Mouse (Mus musculus) thymus, postnatal 0 days (tissue): ENCODE data around the gene Zfp131. TPM values are rescaled to one million over a fixed set of nuclear protein-coding genes. Genes with fewer than 3 reads are reported as not detected.

Experiments
- DNase-seq: peaks from one replicate; pipeline ENCODE4 v3.0.0-alpha.2; 2015; ENCODE audit warnings: low spot score
- polyA plus RNA-seq: library from polyadenylated mRNA; unstranded; fragments of >200 nt; fragmentation: Nextera tagmentation; extraction: Ambion mirVana; gene quantifications from 2 replicates; pipeline ENCODE4 v1.2.1, GENCODE M21; 2015

The Zfp131 gene
- polyA plus RNA-seq, 1 experiment from 2014 or later, result 51.2 TPM

DNA sequence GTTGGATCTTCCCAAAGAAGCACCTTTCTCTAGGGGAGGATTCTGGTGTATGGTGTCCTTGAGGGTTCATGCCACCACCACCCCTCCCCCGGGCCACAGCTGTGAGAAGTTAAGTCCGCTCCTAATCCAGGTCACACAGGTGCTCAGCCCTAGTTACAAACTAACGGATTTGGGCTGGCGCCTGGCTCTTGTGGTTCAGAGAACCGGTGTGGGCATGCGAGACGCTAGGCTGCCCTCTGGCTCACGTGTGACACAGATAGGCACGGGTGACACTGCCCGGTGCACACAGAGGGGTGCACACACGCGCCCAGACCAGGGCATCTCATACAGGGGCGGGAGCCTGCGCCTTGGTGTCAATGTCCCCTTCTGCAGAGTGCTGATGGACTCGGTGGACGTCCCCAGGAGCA lies 35.5 kb downstream of the Zfp131 start:
- peak; percentile 87 for DNase-seq

DNA sequence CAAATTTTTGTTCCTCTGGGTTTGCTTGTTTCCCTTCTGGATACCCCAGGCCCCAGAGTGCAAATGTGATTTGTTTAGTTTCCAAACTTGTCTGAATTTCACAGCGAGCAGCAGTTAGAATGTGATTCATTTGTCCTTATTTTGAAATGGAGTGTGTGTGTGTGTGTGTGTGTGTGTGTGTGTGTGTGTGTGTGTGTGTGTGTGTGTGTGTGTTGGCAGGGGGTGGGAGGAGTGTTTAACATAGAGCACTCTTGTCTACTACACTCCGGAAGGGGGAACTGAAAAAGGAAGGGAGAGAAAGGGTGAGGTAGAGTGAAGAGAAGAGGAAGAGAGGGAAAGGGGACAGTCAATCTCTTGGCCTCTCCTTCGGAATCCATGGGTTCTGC lies 36.1 kb downstream of the Zfp131 start:
- no peak for DNase-seq

GRCm38 (mm10) chr13:119753859-119754634 lies 36.6 kb downstream of the Zfp131 start:
- DNase-seq, result peak; percentile 63

GRCm38 (mm10) chr13:119746930-119747329 lies 43.8 kb downstream of the Zfp131 start:
- DNase-seq, result no peak

DNA sequence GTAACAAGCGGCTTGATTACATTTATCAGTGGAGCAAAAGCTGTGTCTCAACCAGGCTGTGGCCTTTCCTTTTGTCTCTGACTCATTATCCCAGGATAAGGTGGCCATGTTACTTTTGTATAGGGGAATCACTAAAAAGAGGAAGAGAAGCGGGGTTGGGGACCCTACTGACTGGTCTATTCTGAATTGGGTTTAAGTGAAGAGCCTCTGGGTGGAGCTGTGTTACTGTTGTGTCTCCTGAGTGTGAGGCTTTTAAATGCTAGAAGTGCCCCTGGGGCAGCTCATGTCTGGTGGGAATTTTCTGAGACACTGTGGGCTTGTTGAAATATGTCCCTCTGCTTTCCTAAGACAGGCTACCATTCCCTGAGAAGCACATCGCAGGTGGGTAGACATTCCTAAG lies 47.2 kb downstream of the Zfp131 start:
- DNase-seq, result peak; percentile 29

- no peak for DNase-seq
Observed at GRCm38 (mm10) chr13:119742711-119743415, 47.8 kb downstream of the Zfp131 start.

DNA sequence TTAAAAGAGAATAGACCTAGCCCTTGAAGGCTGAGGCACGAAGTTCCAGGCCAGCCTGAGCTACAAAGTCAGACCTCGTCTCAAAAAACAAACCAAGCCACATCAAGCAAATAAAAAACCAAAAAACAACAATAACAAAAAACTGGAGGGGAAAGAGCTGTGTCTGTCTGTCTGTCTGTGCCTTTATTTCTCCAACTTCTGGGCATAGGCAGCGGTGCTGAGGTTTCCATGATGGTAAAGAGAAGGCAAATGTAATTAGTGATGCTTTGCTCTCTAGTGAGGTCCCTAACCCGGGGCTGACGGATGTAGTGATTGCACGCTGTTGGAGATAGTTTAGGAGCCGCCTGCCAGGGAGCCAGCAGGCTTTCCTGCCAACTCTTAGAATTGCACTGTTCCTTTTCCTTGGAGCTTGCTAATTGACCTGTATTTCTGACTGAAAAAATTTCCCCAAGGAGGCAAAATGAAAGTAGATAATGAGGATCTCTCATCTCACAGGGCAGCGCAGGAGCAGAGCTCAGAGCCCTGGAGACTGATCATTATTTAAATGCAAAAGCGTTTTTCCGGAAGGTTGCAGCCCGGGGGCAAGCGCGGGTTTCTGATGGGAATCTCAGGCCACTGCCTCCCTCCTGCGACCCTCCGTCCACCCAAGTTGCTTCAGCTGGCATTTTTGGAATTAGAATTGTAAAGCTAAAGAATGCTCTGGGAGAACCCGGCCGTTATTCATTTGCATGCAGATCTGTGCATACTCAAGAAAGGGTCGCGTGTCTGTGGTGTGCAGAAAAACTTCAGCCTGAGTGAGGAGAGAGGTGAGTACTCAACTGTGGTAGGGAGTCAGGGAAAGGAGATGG lies 49.1 kb downstream of the Zfp131 start:
- no peak for DNase-seq

DNA sequence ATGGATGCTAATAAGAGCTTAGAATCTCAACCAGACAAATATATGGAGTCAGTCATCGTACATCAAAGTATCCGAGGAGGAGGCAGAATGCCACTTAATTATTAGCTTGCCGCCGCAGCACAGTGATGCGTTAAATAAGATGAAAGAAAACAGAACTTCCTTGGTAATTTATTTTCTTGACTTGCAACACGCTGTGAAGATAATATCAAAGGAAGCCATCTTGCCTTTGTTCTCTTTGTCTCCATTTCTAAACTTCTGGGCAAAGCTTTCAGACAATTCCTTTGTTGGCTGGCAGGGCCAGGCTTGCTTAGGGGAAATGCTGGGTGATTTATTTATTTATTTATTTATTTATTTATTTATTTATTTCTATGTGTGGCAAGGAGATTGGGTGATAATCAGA lies 59.2 kb downstream of the Zfp131 start:
- DNase-seq, result no peak

DNA sequence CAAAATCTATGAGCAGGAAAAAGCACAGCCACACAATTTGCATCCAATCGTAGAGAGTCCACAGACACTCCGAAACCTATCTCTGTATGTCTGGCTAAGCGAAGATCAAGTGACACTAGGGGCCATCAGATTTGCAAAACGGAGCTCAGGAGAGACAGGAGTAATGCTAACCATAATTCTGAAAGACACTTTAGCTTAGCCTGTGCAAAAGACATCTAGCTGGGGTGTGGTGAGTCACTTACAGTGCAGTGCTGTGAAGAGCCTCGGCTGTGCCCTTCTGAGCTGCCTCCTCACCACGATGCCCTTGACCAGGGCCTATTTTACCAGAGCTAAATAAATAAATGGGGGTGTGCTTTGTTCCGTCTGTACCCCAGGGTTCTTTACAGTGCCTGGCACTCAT lies 61.3 kb downstream of the Zfp131 start:
- DNase-seq, result no peak

DNA sequence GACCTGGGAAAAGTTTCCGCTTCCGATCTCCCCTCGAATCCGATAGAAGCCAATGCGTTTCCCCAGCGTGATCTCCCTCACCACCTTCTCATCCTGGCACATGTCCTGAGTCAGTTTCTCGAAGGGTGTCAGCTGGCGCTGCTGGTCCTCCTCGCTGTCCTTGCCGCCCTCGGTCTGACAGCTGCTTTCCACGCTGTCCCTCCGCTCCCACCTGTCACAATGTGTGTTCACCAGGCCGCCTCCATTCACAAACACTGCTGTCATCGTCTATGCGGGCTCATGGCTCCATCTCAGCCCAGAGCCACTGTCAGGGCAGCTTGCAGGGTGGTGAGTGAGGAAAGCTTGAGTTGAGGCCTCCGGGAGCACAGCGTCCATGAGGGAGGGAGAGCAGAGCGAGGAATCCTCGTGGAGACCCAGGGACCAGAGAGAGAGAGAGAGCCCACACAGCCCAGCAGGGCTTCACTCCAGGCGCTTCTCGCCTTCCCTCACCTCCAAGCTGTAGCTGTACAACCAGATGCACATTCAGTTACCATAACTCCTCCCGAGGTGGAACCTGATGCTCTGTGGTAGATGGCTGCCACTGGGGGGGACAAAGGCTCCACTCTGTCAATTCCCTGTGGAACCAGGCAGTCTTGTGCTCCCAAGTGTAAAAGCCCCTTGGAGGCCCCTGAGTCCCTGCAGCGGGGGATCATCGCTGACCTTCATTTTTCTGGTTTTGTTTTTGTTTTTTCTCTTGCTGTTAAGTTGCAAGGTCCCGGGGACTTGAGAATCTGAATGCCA lies 62.9 kb downstream of the Zfp131 start:
- DNase-seq, result no peak

DNA sequence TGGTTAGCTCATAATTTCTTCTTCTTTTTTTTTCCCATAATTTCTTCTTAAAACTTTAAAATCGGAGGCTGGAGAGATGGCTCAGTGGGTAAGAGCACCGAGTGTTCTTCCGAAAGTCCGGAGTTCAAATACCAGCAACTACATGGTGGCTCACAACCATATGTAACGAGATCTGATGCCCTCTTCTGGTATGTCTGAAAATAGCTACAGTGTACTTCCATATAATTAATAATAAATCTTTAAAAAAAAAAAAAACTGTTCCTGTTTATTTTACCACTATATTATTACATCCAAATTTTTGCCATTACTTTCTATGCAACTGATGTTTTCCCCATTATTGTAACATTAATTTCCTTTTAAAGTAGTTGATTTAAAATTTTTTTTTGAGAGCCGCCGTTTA lies 66.1 kb downstream of the Zfp131 start:
- no peak for DNase-seq

GRCm38 (mm10) chr13:119723368-119723767 lies 67.3 kb downstream of the Zfp131 start:
- no peak for DNase-seq

DNA sequence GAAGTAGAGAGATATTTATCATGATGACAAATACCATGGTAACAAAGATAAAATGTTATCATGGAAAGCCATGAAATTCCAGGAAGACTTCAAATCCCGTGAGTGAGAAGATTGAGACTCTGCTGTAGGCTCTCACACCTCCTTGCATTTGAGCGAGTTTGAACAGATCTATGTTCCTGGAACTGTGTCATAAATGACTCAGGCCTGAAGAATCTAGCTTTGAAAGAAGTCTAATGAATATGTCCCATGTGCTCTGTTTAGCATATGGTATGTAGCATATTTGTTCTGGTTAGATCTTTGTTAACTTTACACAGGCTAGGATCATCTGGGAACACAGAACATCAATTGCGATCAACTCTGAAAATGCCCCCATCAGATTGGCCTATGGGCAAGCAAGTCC lies 68.2 kb downstream of the Zfp131 start:
- DNase-seq, result no peak

- no peak for DNase-seq
Observed at GRCm38 (mm10) chr13:119716105-119716504, 74.6 kb downstream of the Zfp131 start.

Other genes starting within 250 kb of the Zfp131 start
- gene Ccl28, start 167.1 kb downstream of the Zfp131 start, polyA plus RNA-seq, result 0.04 and 0.08 TPM in 2 replicates
- 67.1 and 74.2 TPM in 2 replicates for gene Hmgcs1, start 100.5 kb downstream of the Zfp131 start, polyA plus RNA-seq
- gene Nim1k, start 35.0 kb downstream of the Zfp131 start, polyA plus RNA-seq, result 9.9 and 10.6 TPM in 2 replicates
- not detected in 2 replicates for gene AF067063, start 39.3 kb upstream of the Zfp131 start, polyA plus RNA-seq
- not detected in 2 replicates for gene D13Ertd608e, start 45.1 kb upstream of the Zfp131 start, polyA plus RNA-seq
- not detected in 2 replicates for gene Tcstv1, start 103.9 kb upstream of the Zfp131 start, polyA plus RNA-seq
- gene Gm21761, start 138.4 kb upstream of the Zfp131 start, polyA plus RNA-seq, result not detected in 2 replicates
- not detected in 2 replicates for gene B020031M17Rik, start 159.9 kb upstream of the Zfp131 start, polyA plus RNA-seq
- gene Gm36079, start 236.1 kb upstream of the Zfp131 start, polyA plus RNA-seq, result not detected in 2 replicates